In the genomic region with DNA sequence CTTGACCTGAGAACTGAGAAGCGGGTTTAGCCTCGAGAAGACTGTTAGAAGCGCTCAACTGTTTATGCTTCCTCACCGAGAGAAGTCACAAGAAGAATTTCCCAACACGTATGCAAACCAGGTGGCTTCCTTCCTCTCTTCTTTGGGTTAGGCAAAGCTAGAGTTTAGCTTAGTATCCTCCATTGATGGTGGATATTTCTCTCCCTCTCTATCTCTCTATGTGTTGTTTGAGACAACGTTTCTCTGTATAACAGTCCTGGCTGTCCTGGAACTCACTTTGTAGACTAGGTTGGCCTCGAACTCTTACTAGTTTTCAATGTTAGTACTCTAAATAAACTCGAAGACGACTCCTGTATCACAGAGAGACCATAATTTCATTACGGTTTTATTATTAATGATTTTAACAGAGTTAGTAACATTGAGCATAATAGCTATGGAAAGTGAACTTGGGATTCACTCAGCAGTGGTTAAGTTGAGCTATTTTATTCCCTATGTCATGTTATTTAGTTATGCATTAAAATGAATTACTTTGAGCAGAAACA, we compare ENCODE assay signal across 8 mouse cellular contexts. TPM values are rescaled to one million over a fixed set of nuclear protein-coding genes. Genes with fewer than 3 reads are reported as not detected.
A peak's percentile ranks its signal among the peaks of the same experiment; 100 is the strongest.
DNase-seq lines count a peak whose midpoint lies in the region; ATAC-seq and TF ChIP-seq lines count a peak whose summit lies in the region.

No protein-coding gene starts in this region.

- H3K9me3 ChIP-seq in heart, embryonic 13.5 days: no peaks in the 10 kb centered on the region
- no peaks in the 10 kb centered on the region for H3K9me3 ChIP-seq in ES-Bruce4 (replicated peaks; ENCODE audit: control insufficient read depth, insufficient read depth, low read length, poor library complexity, severe bottlenecking)
- no peaks in the 10 kb centered on the region for H3K9me3 ChIP-seq in forebrain, embryonic 15.5 days
- H3K9me3 ChIP-seq in liver, embryonic 16.5 days (replicated peaks; ENCODE audit: control insufficient read depth, low read length): no peaks in the 10 kb centered on the region

- no peaks in the 10 kb centered on the region for H3K27me3 ChIP-seq in heart, embryonic 13.5 days (replicated peaks)
- H3K27me3 ChIP-seq in ES-Bruce4 (ENCODE audit: control insufficient read depth, insufficient read depth, low read length, poor library complexity, severe bottlenecking): no peaks in the 10 kb centered on the region
- no peaks in the 10 kb centered on the region for H3K27me3 ChIP-seq in forebrain, embryonic 15.5 days
- no peaks in the 10 kb centered on the region for H3K27me3 ChIP-seq in liver, embryonic 16.5 days (ENCODE audit: control insufficient read depth, insufficient read depth, low read depth, low read length)

- H3K36me3 ChIP-seq in heart, embryonic 13.5 days: peaks cover 16% of the 10 kb centered on the region; the same call in 1 of the 2 replicates
- no peaks in the 10 kb centered on the region for H3K36me3 ChIP-seq in ES-Bruce4 (ENCODE audit: control insufficient read depth, insufficient read depth, low read length, poor library complexity, severe bottlenecking)
- H3K36me3 ChIP-seq in forebrain, embryonic 15.5 days: no peaks in the 10 kb centered on the region
- H3K36me3 ChIP-seq in liver, embryonic 16.5 days (ENCODE audit: control insufficient read depth, insufficient read depth): no peaks in the 10 kb centered on the region

- no peak for ATAC-seq in heart, embryonic 13.5 days (ENCODE audit: extremely low read depth, insufficient number of reproducible peaks, low FRiP score, low TSS enrichment)
- ATAC-seq in forebrain, embryonic 15.5 days (replicated peaks): no peak
- ATAC-seq in liver, embryonic 16.5 days (ENCODE audit: low read depth): no peak

- 26% methylated on average over 10 of the region's 10 CpGs for WGBS in heart, embryonic 13.5 days
- WGBS in forebrain, embryonic 15.5 days: 30% methylated on average over 10 of the region's 10 CpGs
- 22% methylated on average over 10 of the region's 10 CpGs for WGBS in liver, embryonic 16.5 days (ENCODE audit: insufficient replicate concordance)

- H3K4me3 ChIP-seq in heart, embryonic 13.5 days: peak overlapping the region; percentile 69
- H3K4me3 ChIP-seq in ES-Bruce4 (ENCODE audit: low read depth, low read length): peak overlapping the region; percentile 91
- H3K4me3 ChIP-seq in forebrain, embryonic 15.5 days: peak overlapping the region; percentile 98
- peak overlapping the region; percentile 85 for H3K4me3 ChIP-seq in liver, embryonic 16.5 days (ENCODE audit: low read depth, low read length)

- no peak for TF ChIP-seq POLR2A in ES-Bruce4 (IDR thresholded peaks at IDR 0.05; ENCODE audit: insufficient read depth, low read length)

- no peak for DNase-seq in heart, adult 9 months (ENCODE audit: low spot score in 2 of 2)
- no peak for DNase-seq in right cerebral cortex, postnatal 36 days (ENCODE audit: low spot score in 2 of 2)
- no peak for DNase-seq in layer of hippocampus, adult 18-20 months (ENCODE audit: low spot score in 2 of 2)
- no peak for DNase-seq in right cerebral cortex, postnatal 25 days

- TF ChIP-seq EP300 in ES-Bruce4 (IDR thresholded peaks at IDR 0.05; ENCODE audit: insufficient read depth, low read depth, low read length): no peak

- peak overlapping the region; percentile 89 for H3K4me2 ChIP-seq in heart, embryonic 13.5 days
- H3K4me2 ChIP-seq in forebrain, embryonic 15.5 days (replicated peaks): peak overlapping the region; percentile 55
- peak overlapping the region; percentile 97 for H3K4me2 ChIP-seq in liver, embryonic 16.5 days (ENCODE audit: low read depth, low read length)

- peak overlapping the region; percentile 87 for H3K9ac ChIP-seq in heart, embryonic 13.5 days
- peak overlapping the region; percentile 79 for H3K9ac ChIP-seq in ES-Bruce4 (ENCODE audit: low read depth, poor library complexity, severe bottlenecking)
- H3K9ac ChIP-seq in forebrain, embryonic 15.5 days (replicated peaks): peak overlapping the region; percentile 92
- H3K9ac ChIP-seq in liver, embryonic 16.5 days (ENCODE audit: low read depth, low read length): 0 out of 2 replicates have a peak overlapping the region, but pooled peaks have one; percentile 34

- H3K4me1 ChIP-seq in heart, embryonic 13.5 days: peaks cover 18% of the 10 kb centered on the region
- peaks cover 2% of the 10 kb centered on the region for H3K4me1 ChIP-seq in ES-Bruce4 (ENCODE audit: control insufficient read depth, insufficient read depth, low read length)
- peaks cover 38% of the 10 kb centered on the region for H3K4me1 ChIP-seq in forebrain, embryonic 15.5 days
- peaks cover 6% of the 10 kb centered on the region for H3K4me1 ChIP-seq in liver, embryonic 16.5 days (ENCODE audit: control insufficient read depth, low read depth, low read length)

- TF ChIP-seq CTCF in ES-Bruce4 (IDR thresholded peaks at IDR 0.05; ENCODE audit: low read depth, low read length): no peak

- H3K27ac ChIP-seq in heart, embryonic 13.5 days (replicated peaks): no peak overlapping the region
- no peak overlapping the region for H3K27ac ChIP-seq in ES-Bruce4 (ENCODE audit: insufficient read depth, low read length)
- H3K27ac ChIP-seq in forebrain, embryonic 15.5 days (replicated peaks): peak overlapping the region; percentile 93
- H3K27ac ChIP-seq in liver, embryonic 16.5 days (ENCODE audit: low read length): no peak overlapping the region

RNA-seq across cellular contexts. Expression of a gene that starts 0.5 kb away (rescaled TPM):
- polyA plus RNA-seq in heart, embryonic 13.5 days (2015; fragmentation: Nextera tagmentation; extraction: Ambion mirVana): 12.9 and 13.4 TPM in 2 replicates
- polyA plus RNA-seq in ES-Bruce4 (2011; ENCODE audit: insufficient read depth, insufficient read length, low read depth, missing spikeins): 31.0 and 33.6 TPM in 2 replicates
- 36.1 and 39.0 TPM in 2 replicates for polyA plus RNA-seq in forebrain, embryonic 15.5 days (2015; fragmentation: Nextera tagmentation; extraction: Ambion mirVana)
- 6.8 TPM in 2 replicates for polyA plus RNA-seq in liver, embryonic 16.5 days (2015; fragmentation: Nextera tagmentation; extraction: Ambion mirVana)
- 10 to 100 TPM in 1 of 2 experiments, 1 to 10 TPM in 1; 9.3 to 10.1 TPM for total RNA-seq in layer of hippocampus, adult 18-20 months (2021)

RNA-seq across cellular contexts. Expression of a gene that starts 38.1 kb away (rescaled TPM):
- 60.4 and 65.8 TPM in 2 replicates for polyA plus RNA-seq in heart, embryonic 13.5 days (2015; fragmentation: Nextera tagmentation; extraction: Ambion mirVana)
- 213 and 228 TPM in 2 replicates for polyA plus RNA-seq in ES-Bruce4 (2011; ENCODE audit: insufficient read depth, insufficient read length, low read depth, missing spikeins)
- 110 and 114 TPM in 2 replicates for polyA plus RNA-seq in forebrain, embryonic 15.5 days (2015; fragmentation: Nextera tagmentation; extraction: Ambion mirVana)
- polyA plus RNA-seq in liver, embryonic 16.5 days (2015; fragmentation: Nextera tagmentation; extraction: Ambion mirVana): 256 and 258 TPM in 2 replicates
- 100 to 1,000 TPM; 114 to 115 TPM for total RNA-seq in layer of hippocampus, adult 18-20 months (2021)

Comparison
In these comparisons a context has a peak if more than half of its experiments do, and no peak if none do; other contexts are left out.
1. H3K9ac ChIP-seq: peak in every context shown above with its lines; median percentile 92 in forebrain, embryonic 15.5 days; 87 in heart, embryonic 13.5 days; 79 in ES-Bruce4; 34 in liver, embryonic 16.5 days.